Mouse (Mus musculus) thymus, postnatal 14 days (tissue): Measurements from ENCODE around the gene Gapdhs.
A peak's percentile ranks its signal among the peaks of the same experiment; 100 is the strongest.
"Not testable (repeated sequence)": the region's sequence is repeated elsewhere in the genome, so short reads cannot be mapped to it uniquely, and the experiment has no call there.

ENCODE experiments used
- DNase-seq: peaks from one replicate; pipeline ENCODE4 v3.0.0; 2021

Gene Gapdhs

GRCm38 (mm10) chr7:30742570-30742969 is 911 bp downstream of the Gapdhs start:
- DNase-seq = not testable (repeated sequence)

- no peak for DNase-seq
Measured at GRCm38 (mm10) chr7:30736211-30736610, 7.3 kb downstream of the Gapdhs start.

GRCm38 (mm10) chr7:30730064-30730722 is 13.3 kb downstream of the Gapdhs start:
- not testable (repeated sequence) for DNase-seq

- DNase-seq = peak; percentile 97
Measured at GRCm38 (mm10) chr7:30729396-30730063, 14.0 kb downstream of the Gapdhs start, which contains the start of gene Tmem147. TSS of gene Tmem147 (minus strand) at chr7:30729540.

GRCm38 (mm10) chr7:30728739-30729395 is 14.6 kb downstream of the Gapdhs start:
- DNase-seq = no peak

DNA sequence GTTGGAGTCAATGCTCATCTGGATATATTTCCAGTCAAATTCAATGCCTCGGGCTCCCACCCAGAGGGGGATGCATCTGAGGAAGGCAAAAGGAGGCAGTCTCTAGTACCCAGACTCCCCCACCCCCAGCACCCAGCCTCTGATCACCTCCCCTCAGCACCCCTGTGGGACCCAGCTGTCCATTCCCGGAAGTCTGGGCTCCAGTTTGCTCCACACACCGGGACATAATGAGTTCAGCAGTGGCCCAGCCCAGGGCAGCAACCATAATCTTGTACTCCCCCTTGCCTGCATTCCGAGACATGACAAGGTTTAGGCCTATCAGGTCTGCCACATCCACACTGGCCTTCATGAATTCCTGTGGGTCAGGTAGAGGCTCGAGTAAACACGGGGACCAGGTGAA is 15.3 kb downstream of the Gapdhs start:
- DNase-seq = peak; percentile 10

- no peak for DNase-seq
Measured at GRCm38 (mm10) chr7:30723274-30723953, 20.1 kb downstream of the Gapdhs start.

GRCm38 (mm10) chr7:30721286-30721685 is 22.2 kb downstream of the Gapdhs start:
- no peak for DNase-seq

DNA sequence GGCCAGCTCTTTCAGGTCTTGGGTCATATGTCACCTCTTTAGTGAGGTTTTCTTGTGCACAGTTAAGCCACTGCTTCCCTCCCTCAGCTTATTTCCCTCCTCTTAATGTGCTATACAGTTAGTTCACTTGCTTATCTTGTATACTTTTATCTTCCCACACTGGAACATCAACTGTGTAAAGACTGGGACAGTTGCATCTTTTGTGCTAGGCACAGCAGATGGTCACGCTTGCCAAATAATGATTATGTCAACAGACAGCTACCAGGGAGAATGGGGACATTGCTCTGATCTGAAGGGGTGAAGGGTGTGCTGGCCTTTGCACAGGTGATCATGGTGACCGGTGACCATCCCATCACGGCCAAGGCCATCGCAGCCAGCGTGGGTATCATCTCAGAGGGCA is 23.8 kb downstream of the Gapdhs start:
- no peak for DNase-seq

GRCm38 (mm10) chr7:30717716-30718046 is 25.8 kb downstream of the Gapdhs start:
- no peak for DNase-seq

GRCm38 (mm10) chr7:30717006-30717715 is 26.3 kb downstream of the Gapdhs start:
- DNase-seq = peak; percentile 70

- DNase-seq = no peak
Measured at GRCm38 (mm10) chr7:30711942-30712341, 31.5 kb downstream of the Gapdhs start, which contains the start of gene Atp4a. TSS of gene Atp4a (plus strand) at chr7:30712209.

DNA sequence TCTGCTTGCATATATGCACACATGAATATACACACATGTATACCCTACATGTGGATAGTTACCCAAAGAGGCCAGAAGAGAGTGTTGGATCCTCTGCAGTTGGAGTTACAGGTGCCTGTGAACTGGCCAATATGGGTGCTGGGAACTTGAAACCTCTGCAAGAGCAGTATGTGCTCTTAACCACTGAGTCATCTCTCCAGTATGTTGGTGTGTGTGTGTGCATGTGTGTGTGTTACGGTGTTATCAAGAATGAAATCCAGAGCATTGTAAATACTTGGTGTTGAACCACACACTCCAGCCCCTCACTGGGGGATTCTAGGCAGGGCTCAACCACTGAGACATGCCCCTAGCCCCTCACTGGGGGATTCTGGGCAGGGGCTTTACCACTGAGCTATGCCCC is 36.0 kb downstream of the Gapdhs start:
- DNase-seq = no peak

DNA sequence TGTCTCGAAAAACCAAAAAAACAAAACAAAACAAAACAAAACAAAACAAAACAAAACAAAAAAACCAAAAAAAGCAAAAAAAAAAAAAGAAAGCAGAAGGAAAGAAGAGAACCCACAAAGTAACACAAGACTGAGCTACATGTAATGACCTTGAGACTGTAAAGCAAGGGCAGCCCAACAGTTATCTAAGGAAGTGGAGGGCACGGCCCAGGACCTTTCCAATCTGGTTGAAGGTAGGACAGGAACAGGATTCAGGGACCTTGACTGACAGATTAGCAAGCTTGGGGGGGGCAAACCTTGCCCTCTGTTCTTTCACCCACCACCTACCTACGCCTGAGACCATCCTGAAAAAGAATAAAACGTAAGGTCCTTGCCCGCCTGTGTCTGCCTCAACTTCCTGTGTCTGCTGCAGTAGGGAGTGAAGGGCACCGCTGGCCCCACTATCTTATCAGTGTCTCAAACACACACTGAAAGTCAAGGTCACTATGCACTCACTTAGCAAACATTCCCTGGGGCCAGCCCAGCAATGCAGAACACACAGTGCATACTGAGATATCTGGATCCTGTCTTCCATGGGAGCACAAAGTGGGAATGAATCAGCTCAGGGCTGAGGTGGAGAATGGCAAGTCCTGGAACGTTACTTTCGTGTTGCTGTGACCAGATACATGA is 37.1 kb downstream of the Gapdhs start:
- DNase-seq = no peak

- no peak for DNase-seq
Measured at GRCm38 (mm10) chr7:30698589-30698988, 44.9 kb downstream of the Gapdhs start, which contains the start of gene 2200002J24Rik. TSS of gene 2200002J24Rik (plus strand) at chr7:30698926.

DNA sequence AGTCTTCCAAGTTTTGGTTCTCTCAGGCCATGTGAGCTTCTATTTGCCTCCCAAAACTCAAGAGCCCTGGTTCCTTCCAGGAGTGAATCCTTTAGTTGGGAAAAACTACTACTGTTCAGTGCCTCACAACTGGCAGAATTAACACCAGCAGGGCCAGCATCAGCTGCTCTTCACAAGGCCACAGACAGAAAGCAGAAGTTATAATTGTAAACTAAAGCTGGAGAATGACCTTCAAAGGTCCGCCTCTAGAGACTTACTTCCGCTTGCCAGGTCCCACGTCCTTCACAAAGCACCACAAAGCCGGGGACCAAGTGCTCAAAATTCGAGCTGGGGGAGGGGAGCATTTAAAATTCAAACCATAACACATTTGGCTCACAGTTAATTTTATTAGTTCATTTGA is 45.4 kb downstream of the Gapdhs start:
- no peak for DNase-seq

DNA sequence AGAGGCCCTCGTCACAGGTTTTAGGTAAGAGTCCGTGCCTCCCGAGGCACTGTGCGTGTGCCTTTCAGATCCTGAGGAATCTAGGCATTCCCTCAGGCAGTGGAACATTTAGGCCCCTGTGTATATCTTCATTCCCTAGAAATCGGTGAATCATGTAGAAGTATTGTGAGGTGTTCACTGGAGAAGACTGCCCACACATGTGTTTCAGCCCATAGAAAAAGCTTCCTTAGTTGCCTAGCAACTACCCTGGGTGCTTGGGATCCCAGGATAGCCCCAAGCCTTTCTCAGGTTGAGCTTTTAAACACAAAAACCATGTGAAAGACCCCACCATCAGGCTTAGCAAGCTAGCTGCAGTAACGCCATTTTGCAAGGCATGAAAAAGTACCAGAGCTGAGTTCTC is 55.2 kb downstream of the Gapdhs start:
- DNase-seq = no peak

GRCm38 (mm10) chr7:30683425-30683824 is 60.1 kb downstream of the Gapdhs start:
- no peak for DNase-seq

DNA sequence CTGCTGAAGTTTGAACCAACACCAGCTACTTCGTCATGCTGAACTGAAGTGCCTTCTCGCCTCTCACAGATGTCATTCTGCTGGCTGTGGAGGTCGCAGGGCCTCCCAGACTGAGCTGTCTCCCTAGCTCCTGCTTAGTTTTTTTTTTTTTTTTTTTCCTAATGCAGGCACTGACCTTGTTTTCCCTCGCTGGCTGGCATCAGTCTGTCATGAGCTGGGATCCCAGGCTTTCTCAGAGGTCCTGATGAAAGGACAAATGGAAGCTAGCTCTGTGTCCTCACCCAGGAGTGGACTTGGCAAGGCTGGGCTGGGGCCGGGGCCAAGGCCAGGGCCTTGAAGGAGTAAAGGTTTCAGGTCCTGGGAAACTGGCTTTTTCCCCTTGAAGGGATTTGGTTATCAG is 61.6 kb downstream of the Gapdhs start:
- DNase-seq = no peak
